Mouse (Mus musculus) telencephalon, adult 2 months (tissue): Measurements from ENCODE around the gene Slc4a1.
A peak's percentile ranks its signal among the peaks of the same experiment; 100 is the strongest.

Experiments
- DNase-seq: peaks from one replicate; pipeline ENCODE4 v3.0.0-alpha.2; 2011; ENCODE audit warnings: low read depth, low spot score

Slc4a1 gene

DNA sequence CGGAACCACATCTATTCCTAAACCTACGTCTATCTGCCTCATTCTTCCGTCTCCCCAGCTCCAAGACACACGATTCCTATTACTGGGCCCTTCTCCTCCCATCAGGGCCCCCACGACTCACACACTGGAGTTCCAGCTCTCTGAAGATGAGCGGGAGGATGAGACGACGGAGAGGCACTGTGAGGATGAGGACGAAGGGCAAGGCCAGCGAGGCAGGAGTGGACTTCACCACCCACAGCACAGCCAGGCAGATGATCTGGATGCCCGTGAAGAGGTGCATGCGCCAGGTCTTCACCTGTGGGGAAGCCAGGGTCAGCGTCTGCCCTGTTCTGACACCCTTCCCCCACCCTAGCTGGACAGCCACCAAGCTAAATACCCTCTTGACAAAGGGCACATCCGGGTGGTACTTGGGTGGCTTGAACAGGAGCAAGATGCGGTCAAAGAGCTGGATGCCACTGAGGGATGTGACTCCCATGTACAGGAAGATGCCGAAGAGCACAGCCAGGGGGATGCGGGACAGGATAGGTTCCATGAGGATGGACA, 15.0 kb downstream of the Slc4a1 start:
- no peak for DNase-seq

DNA sequence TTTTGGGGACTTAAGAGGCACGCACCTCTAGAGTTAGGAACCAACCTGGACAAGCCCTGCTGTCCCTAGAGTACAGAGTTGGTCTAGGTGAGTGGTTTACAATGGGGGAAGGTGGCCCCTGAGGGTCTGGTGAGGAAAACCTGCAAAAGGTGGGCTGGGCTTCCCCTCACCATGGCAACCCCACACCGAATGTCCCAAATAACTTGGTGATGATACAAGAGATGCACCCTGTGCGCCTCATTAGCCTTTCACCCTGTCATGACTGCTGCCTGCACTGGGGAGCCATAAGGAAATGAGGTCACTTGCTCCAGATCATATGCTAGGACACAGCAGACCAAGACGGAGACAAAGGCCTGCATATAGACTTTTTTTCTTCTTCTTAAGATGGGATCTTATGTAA, 15.6 kb downstream of the Slc4a1 start:
- no peak for DNase-seq

DNA sequence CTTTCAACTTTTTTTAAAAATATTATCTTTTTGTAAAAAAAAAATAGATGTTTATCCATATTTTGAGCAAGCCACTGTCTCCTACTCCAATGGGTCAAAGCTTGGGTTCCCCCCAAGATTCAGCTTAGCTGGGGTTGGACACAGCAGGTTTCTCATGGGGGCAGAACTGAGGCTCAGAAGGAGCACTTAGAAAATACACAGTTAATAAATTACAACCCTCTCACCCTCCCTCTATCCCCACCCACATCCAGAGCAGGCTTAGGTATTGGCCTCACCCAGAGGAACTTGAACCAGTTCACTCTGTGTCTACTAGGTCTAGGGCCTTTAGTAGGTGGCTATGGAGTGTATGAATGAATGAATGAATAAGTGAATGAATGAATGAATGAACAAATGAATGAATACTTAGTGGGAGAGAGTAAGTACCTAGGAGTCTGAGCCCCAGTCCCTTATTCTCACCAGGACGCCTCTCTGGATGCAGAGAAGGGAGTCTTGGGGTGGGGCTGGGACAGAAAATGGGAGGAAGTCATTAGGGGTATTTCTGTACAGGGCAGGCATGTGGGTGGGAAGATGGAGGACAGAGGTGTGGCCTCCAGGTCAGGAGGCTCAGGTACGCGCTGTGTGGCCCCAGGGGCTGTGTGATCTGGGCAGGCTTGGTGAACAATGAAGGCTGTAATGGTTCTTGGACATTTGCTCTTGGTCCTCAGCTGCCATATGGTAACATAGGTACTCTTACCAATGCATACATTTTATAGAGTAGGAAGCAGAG, 16.6 kb downstream of the Slc4a1 start:
- no peak for DNase-seq

DNA sequence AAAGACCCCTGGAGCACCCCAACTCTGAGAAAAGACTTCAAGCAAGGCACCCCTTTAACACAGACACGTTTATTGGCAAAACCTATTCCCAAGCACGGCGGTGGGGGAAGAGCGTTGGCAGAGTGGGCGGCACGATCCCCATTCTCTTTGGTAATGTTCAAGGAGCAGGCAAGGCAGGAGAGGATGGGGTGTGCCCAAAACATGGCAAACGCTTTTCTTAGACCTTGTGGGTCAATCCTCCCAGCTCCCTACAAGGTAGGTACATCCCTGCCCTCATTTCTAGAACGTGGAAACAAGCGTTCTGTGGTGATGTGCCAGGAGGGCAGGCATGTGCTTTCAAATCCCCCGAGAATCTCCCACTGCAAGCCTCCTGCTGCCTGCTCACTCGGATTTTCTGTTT, 17.2 kb downstream of the Slc4a1 start:
- DNase-seq, result no peak

DNA sequence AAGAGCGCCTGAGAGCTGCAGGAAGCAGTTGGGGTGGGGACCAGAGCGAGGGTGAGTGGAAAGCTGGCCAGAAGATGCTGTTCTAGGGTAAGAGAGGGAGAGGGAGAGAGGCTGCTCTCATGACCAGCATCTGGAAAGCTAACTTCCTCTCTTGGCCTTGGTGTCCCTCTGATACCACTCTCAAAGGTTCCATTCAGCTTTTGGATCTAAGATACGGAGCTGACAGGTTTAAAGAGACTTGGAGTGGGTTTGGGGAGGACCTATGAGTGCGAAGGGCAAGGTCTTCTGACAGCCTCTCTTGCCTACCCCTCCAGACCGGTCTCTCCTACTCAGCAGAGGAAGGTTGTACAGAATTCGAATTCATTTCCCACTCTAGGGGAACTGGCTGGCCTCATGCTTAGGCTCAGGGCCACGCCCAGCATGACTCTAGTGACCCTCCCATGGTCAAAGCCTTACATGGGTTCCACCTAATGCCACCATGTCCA, 17.9 kb downstream of the Slc4a1 start:
- no peak for DNase-seq

DNA sequence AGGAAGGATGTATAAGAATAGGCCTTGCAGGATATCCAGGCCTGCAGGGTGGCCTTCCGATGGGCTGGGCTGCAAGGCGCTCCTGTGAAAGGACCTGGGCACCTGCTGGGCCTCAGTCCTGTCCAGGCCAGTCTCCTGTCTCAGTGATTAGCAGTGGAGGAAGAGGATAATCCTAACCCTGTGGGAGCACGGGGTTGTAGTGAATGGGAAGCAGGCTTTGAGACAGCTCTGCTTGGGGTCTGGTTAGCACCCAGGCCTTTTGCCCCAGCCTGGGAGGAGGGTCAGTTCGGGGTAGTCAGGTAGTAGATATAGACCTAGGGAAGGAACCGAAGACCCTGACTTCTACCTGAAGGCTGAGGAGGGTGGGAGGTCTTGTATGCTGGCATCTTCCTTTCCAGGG, 18.3 kb downstream of the Slc4a1 start:
- DNase-seq, result no peak

DNA sequence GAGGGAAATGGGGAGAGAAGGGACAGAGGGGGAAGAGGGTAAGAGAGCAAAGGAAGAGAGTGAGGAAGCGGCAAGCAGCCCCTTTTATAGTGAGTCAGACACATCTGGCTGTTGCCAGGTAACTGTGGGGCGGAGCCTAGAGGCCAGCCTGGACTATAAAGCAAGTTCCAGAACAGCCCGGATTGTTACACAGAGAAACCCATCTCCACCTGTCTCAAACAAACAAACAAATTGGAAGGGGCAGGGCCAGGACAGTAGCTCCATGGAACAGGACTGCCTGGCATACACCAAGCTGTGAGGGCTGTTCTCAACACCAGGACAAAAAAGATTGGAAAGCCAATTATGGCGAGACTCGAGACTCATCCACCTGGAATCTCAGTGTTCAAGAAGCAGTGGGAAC, 19.1 kb downstream of the Slc4a1 start:
- DNase-seq, result no peak

DNA sequence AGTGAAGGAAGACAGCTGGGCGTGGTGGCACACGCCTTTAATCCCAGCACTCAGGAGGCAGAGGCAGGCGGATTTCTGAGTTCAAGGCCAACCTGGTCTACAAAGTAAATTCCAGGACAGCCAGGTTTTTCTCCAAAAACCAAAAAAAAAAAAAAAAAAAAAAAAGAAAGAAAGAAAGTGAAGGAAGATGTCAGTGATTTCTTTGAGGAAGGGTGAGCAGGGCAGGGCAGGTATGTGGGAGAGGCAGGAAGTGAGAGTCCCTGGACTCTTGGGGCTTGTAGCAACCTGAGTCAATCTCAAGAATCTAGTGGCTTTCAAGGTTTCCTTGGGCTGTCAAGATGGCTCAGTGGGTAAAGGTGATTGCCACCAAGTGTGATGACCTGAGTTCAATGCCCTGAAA, 21.5 kb downstream of the Slc4a1 start:
- no peak for DNase-seq

DNA sequence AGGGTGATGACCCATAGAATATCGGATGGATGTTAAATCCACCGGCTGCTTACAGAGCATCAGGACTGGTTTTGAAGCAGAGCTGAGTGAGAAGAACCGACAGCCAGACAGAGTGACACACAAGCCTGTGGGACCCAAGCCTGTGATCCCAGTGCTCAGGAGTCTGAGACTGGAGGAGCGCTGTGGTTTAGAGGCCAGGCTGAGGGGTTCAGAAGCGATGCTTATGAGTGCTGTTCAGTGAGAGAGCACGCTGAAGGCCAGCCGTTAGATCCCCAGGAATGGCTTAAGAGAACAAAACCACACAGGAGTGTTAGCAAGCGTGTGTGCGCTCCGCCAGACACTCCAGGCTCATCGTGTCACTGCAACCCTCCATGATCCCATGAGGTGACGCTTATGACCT, 23.3 kb downstream of the Slc4a1 start:
- no peak for DNase-seq

DNA sequence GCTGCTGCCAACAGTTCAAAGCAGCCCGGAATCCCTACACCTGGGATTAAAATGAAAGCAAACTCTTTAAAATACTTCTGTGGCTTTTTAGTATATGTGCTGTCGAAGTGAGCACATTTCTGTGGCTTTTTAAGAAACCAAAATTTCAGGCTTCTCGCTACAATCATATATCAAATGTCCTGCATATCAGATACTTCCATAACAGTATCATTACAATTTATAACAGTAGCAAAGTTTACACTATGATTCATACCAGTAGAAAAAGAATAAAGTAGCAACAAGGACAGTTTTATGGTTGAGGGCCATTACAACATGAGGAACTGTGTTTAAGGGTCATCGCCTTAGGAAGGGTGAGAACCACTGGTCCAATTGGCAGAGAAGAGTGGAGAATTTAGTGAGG, 24.9 kb downstream of the Slc4a1 start:
- no peak for DNase-seq

DNA sequence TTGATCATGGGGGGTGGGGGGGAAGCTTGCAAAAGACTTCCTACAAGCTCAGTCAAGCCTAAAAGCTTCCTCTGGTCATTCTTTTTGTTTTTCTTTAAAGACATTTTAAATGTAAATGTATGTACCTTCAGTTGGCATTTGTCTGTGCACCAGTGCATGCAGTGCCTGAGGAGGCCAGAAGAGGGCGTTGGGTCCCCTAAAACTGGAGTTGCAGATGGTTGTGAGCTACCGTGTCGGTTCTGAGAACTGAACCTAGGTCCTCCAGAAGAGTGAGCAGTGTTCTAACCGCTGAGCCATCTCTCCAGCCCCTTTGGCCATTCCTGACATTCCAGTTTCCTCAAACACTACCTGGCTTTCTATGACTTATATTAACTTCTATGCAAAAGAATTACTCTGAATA, 26.4 kb downstream of the Slc4a1 start:
- DNase-seq, result no peak

DNA sequence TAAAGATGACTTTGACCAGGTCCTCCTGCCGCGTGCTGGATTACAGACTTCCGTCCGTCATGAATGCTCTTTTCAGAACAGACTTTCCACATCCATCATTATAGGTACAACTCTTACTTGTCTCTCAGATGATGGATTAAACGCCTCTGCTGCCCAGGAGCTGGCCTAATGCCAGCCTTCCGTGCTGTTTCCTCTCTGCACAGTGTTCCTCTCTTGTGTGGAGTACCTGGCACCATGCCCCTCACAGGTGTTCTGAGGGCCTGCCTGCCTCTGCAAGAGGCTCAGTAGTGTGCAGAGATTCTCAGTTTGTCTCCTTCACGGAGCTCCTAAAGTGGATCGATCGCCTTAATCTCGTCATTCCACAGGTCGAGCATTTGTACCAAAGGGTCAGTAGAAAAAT, 26.8 kb downstream of the Slc4a1 start:
- no peak for DNase-seq

DNA sequence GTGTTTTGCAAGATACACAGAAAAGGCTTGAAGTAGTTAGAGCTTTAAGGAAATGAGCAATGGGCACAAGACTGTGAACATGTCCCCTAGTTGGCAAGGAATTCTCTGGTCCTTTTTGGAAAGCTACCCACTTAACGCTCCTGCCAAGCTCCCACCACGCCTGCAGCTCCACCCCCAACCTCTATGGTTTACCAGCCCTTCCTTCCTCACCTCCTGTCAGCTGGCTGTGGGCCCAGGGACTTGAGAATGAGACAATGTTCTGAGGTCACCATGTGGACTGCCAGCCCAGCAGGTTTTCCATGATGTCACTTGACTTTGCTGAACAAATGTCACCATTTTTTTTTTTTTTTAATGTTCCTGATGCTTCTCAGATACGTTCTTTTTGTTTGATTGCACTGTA, 27.4 kb downstream of the Slc4a1 start:
- DNase-seq, result peak; percentile 29

DNA sequence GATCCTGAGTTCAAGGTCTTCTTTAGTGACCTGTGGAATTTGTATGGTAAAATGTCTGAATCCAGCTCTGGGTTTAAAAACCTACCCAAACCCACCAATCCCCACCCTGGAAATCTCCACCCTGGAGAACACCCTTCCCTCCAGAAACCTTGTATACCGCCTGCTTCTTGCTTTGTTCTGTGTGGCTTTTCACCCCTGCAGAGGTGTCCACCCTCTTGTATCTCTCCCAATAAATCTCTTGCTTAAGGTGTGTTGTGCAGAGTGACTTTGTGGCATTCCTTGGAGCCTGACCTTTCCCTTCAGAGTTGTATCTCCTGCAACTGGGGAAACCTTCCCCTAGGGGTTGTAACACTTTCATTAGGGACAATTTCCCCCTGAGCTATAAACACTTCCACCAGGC, 28.1 kb downstream of the Slc4a1 start:
- DNase-seq, result no peak

DNA sequence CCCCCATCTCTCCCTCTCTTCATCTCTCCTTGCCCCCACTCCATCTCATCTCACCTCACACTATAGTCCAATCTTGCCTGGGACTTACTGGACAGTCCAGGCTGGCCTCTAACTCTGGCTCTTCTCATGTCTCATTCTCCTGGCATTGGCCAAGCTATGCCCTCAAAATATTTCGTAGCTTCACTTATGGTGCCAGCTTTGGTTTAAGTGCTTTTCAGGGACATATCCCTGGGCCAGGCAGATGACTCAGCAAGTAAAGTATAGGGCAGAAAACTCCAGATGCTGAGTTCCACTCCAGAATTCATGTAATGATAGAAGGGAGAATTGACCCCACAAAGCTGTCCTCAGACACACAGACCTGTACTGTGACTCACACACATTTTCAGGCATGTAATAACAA, 29.8 kb downstream of the Slc4a1 start:
- no peak for DNase-seq

DNA sequence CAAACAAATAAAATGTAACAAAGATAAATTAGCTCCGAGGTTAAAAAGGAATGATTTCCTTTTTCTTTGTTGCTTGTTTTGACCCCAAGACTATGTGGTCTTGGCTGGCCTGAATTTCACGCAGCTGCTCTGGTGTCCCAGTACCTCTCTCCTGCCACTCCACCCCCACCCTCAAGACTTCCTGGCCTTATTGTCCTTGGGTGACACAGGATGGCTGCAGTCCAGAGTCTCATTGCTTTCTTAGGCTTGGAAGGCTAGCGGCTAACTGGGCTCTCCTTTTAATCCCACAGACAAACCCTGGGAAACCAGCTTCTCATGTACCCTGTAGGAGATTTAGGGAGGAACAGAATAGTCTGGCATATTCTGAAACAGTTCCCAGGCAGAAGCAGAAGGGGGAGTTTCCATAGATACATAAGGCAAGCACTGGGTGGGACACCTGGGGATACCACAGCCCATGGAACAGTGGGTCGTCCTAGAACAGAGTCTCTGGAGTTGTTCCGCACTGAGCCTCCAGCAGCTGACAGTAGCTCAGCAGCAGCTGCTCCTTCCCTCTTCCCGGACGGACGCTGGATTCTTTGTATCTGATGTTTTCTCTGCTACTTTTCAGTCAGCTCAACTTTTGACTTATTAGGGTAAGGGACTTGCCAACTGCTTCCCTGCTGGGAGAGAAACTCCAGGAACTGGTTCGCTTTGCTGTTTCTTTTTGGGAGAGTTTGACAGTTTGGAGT, 30.9 kb downstream of the Slc4a1 start:
- no peak for DNase-seq

DNA sequence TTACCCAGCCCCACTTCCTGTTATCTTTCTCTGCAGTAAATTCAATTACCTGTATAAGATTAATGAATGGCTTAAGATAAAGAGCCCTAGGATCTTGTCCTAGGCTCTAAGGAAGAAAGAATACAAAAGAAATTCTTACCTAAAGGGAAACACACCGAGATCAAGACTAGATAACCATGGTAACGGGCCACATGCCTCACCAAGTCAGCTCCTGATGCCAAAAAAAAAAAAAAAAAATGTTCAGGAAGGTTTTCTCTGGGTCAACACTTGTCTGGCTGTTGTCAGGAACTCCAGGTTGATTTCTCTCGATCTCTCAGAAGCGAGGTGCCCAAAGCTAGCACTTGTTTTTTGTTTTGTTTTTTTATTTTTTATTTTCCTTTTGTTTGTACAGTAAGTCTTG, 32.0 kb downstream of the Slc4a1 start:
- DNase-seq, result no peak

DNA sequence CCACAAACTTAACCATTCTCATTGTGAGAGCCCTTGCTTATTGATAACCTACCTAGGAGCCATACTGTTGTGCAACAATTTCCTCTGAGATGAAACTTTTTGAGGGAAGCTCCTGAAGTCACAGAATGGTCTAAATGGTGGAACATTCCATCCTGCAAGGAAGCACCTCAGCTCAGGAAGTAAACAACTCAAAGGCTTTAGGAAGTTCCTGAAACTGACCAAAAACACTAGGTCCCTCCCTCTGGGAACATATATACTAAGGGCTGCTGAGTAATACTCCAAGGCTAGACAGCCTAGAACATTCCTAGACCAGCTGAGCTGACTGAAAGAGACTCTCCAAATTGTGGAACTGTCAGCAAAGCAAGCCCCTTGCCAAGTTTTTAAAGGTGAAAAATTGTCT, 32.9 kb downstream of the Slc4a1 start:
- DNase-seq, result no peak

DNA sequence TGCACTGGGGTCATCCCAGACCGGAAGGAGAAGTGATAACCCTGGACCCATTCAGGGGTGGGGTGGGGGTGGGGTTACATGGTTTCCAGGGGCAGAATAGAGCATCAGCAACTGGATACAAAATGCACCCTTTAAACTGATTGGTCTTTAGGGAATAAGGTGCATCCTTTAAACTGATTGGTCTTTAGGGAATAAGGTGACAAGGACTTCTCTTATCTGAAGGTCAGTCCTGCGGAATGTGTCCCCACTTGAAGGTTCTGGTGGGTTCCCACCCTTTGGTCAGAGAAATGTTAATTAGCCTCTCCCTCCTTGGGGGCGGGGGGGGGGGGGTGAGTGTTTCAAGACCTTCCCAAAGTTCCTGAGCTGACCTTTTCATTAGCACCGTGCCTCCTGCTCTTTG, 34.2 kb downstream of the Slc4a1 start:
- DNase-seq, result no peak

DNA sequence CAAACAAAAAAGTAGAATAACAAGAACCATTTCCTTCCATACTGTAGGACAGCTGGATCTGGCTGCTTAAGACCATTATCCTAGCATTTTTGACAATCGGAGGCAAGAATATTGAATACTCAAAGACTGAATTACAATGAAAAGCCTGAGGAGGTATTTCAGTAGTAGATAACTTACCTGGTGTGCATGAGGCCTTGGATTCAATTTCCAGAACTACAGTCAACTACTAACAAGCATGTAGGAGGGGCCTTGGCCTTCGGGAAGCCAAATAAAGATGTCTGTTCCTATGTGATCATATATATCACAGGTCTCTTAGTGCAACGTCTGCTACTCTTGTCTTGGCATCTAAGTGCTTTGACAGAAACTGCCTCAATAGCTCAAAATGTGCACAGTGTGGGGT, 36.0 kb downstream of the Slc4a1 start:
- no peak for DNase-seq

DNA sequence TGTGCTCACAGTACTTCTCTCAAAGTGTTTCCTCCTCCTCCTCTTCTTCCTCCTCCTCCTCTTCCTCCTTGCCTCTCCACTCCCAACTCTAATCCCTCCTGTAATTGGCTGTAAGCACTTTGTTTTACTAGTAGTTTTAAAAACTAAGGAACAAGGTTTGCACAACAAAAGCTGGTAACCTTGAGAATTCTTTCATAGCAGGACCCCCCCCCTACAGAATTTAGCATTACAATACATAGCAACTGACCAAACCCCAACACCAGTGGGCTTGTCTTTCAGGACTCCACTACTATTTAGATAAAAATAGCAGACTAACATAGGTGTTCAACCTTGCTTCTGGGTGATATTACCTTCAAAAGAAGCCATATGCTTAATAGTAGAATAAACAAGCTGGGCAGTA, 36.5 kb downstream of the Slc4a1 start:
- no peak for DNase-seq

DNA sequence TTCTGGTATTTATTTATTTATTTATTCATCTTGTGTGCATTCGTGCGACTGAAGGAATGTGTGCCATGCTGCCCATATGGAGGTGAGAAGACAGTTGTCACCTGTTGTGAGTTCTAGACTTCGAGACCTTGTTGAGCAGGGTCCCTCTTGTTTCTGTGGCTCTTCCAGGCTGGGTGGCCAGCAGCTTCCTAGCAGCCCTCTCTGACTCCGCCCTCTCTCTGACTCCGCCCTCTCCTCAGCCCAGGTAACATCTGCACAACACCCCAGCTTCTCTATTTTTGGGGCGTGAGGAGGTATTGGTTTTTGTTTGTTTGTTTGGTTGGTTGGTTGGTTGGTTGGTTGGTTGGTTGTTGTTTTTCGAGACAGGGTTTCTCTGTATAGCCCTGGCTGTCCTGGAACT, 38.2 kb downstream of the Slc4a1 start:
- no peak for DNase-seq

DNA sequence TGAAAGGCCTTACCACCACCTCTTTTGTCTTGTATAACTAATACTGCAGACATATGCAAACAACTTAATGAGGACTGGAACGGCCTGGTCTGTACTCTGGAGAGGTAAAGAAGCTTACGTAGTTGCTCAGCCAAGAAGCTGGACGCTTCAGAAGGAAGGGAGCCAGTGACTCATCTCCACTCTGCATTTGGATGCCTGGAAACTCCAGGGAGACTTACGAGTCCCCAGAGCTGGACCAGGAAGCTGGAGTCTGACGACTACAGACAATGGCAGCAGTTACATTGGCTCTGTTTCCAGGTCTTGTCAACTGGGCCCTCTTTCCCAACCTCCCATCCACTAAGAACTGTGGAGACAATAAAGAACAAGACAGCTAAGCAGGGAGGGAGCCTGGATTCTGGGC, 38.8 kb downstream of the Slc4a1 start:
- no peak for DNase-seq
